Mouse (Mus musculus): ENCODE data around the gene Lsm12.

- TF ChIP-seq CTCF (IDR thresholded peaks at IDR 0.05; ENCODE audit: extremely low read depth, insufficient read depth, low read length) (no peak), POLR2A (IDR thresholded peaks at IDR 0.05; ENCODE audit: extremely low read depth, insufficient read depth, low read length) (no peak)
Observed at GRCm38 (mm10) chr11:102219994-102220346, 34.9 kb upstream of the Lsm12 start.

Measured in cortical plate, adult 2 months (tissue).